In the genomic region with DNA sequence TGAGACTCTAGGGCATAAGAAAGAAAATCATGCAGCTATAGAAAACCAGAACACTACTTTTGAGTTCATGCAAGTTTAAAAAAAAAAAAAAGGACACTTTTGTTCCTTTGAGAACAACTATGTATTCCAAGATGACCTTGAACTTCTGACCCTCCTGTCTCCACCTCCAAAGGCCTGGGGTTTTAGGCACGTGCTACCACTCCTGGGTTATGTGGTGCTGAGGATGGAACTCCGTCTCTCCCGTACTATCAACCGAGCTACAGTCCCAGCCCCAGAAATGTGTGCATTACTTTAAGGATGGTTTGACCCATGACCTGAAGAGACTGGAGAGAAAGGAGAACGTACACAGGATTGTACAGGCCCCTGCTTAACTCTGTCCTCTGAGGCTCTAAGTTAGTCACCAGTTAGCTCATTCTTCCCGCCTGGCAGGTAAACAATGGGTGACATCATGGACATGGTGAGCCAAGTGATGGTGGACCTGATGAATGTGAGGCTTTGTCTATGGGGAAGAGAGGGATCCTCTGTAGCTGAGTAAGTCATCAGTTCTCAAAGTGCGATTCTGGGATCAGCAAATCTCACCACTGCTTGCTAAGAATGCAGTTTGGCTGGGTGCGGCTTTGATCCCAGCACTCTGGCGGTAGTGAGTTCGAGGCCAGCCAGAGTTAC, we compare ENCODE assay signal across 22 mouse cellular contexts. TPM values are rescaled to one million over a fixed set of nuclear protein-coding genes. Genes with fewer than 3 reads are reported as not detected.
DNase-seq lines count a peak whose midpoint lies in the region; ATAC-seq lines count a peak whose summit lies in the region.
"Had no signal": no experiment of that assay in that cellular context is flagged by ENCODE, and none has a peak within 500 bp of the region (broad histone marks: within the 10 kb centered on the region; RNA-seq: fewer than 3 reads in every experiment).

No protein-coding gene starts in this region.

- no peak overlapping the region for H3K4me3 ChIP-seq in midbrain, embryonic 16.5 days (ENCODE audit: low read depth, low read length)
- H3K4me3 ChIP-seq: embryonic facial prominence, embryonic 10.5 days; forebrain, embryonic 12.5 days; hindbrain, embryonic 13.5 days had no signal

- WGBS in midbrain, embryonic 16.5 days, result 80% methylated on average over 10 of the region's 10 CpGs

- ATAC-seq in midbrain, embryonic 16.5 days, result no peak
- ATAC-seq: activated CD4-positive, CD25-positive, alpha-beta regulatory T cell, adult 4 months; CD4-positive, CD25-positive, alpha-beta regulatory T cell, adult 4 months; inflammation-experienced regulatory T-cells, adult 6 months had no signal

- peak; percentile 21 for DNase-seq in cerebellum, adult 11-12 months
- no peak for DNase-seq in cerebellum, adult 18-20 months
- DNase-seq in layer of hippocampus, adult 9-11 months, result peak; percentile 84
- no peak for DNase-seq in layer of hippocampus, postnatal 14 days (ENCODE audit: low spot score in 2 of 2)
- DNase-seq in Muller cell, postnatal 12 days (ENCODE audit: inconsistent ontology term), result peak; percentile 79
- peak; percentile 46 for DNase-seq in gonadal fat pad, adult 2 months (ENCODE audit: low read depth)
- no peak for DNase-seq in thymus, postnatal 10 days (ENCODE audit: low spot score in 2 of 2)
- DNase-seq: adrenal gland, postnatal 10 days; cerebellum, adult 11 months; kidney, adult 2 months; kidney, postnatal 10 days; lung, adult 2 months; retina, postnatal 1 day had no signal

- no peaks in the 10 kb centered on the region for H3K27me3 ChIP-seq in midbrain, embryonic 16.5 days (ENCODE audit: control insufficient read depth, insufficient read depth, low read depth, low read length)
- H3K27me3 ChIP-seq: forebrain, embryonic 12.5 days; hindbrain, embryonic 13.5 days had no signal

- no peak overlapping the region for H3K27ac ChIP-seq in midbrain, embryonic 16.5 days (ENCODE audit: low read length)
- H3K27ac ChIP-seq: embryonic facial prominence, embryonic 10.5 days; forebrain, embryonic 12.5 days; hindbrain, embryonic 13.5 days had no signal

- H3K36me3 ChIP-seq in midbrain, embryonic 16.5 days (ENCODE audit: control insufficient read depth, insufficient read depth, low read length), result no peaks in the 10 kb centered on the region
- H3K36me3 ChIP-seq: embryonic facial prominence, embryonic 10.5 days; forebrain, embryonic 12.5 days; hindbrain, embryonic 13.5 days had no signal

- no peak overlapping the region for H3K9ac ChIP-seq in midbrain, embryonic 16.5 days (ENCODE audit: low read depth, low read length)
- H3K9ac ChIP-seq: forebrain, embryonic 12.5 days; hindbrain, embryonic 13.5 days had no signal

- no peaks in the 10 kb centered on the region for H3K9me3 ChIP-seq in midbrain, embryonic 16.5 days (replicated peaks; ENCODE audit: control insufficient read depth, low read length, poor library complexity, severe bottlenecking)
- H3K9me3 ChIP-seq: embryonic facial prominence, embryonic 10.5 days; forebrain, embryonic 12.5 days; hindbrain, embryonic 13.5 days had no signal

- H3K4me1 ChIP-seq in midbrain, embryonic 16.5 days (ENCODE audit: control insufficient read depth, insufficient read depth, low read length), result no peaks in the 10 kb centered on the region
- H3K4me1 ChIP-seq: embryonic facial prominence, embryonic 10.5 days; forebrain, embryonic 12.5 days; hindbrain, embryonic 13.5 days had no signal

- H3K4me2 ChIP-seq in midbrain, embryonic 16.5 days (ENCODE audit: low read length), result no peak overlapping the region
- H3K4me2 ChIP-seq: forebrain, embryonic 12.5 days; heart, embryonic 11.5 days; hindbrain, embryonic 13.5 days; liver, embryonic 11.5 days had no signal

RNA-seq across cellular contexts. Expression of gene Mettl16, which starts 6.5 kb away (rescaled TPM):
- 10 to 100 TPM; 18.1 to 26.4 TPM for total RNA-seq in layer of hippocampus, postnatal 14 days (2021)
- 3.9 and 4.1 TPM in 2 replicates for polyA plus RNA-seq in gonadal fat pad, adult 2 months (2012; rRNA removed)
- 53.2 and 60.0 TPM in 2 replicates for polyA plus RNA-seq in midbrain, embryonic 16.5 days (2015; fragmentation: Nextera tagmentation; extraction: Ambion mirVana)

RNA-seq across cellular contexts. Expression of gene Pafah1b1, which starts 39.6 kb away (rescaled TPM):
- 100 to 1,000 TPM; 406 to 411 TPM for total RNA-seq in layer of hippocampus, postnatal 14 days (2021)
- polyA plus RNA-seq in gonadal fat pad, adult 2 months (2012; rRNA removed), result 29.1 and 30.4 TPM in 2 replicates
- 45.8 and 57.5 TPM in 2 replicates for polyA plus RNA-seq in midbrain, embryonic 16.5 days (2015; fragmentation: Nextera tagmentation; extraction: Ambion mirVana)

Comparison
In these comparisons a context has a peak if more than half of its experiments do, and no peak if none do; other contexts are left out.
1. DNase-seq: peak in cerebellum, adult 11-12 months (single experiment), layer of hippocampus, adult 9-11 months (single experiment), Muller cell, postnatal 12 days (single experiment) and gonadal fat pad, adult 2 months (single experiment); none in cerebellum, adult 18-20 months (0 of 2), layer of hippocampus, postnatal 14 days (0 of 2) and thymus, postnatal 10 days (0 of 2).
2. RNA of gene Mettl16, which starts 6.5 kb away (polyA plus RNA-seq): 53.2 to 60.0 TPM in midbrain, embryonic 16.5 days; 3.9 to 4.1 TPM in gonadal fat pad, adult 2 months; every median in the first group is over 10 times any median in the second.